Mouse (Mus musculus) frontal cortex, postnatal 25 days (tissue): ENCODE measurements around the gene Gm7980.
"Not testable (repeated sequence)": the region's sequence is repeated elsewhere in the genome, so short reads cannot be mapped to it uniquely, and the experiment has no call there.

Source experiments
- DNase-seq, 2 experiments: peaks; one replicate each; pipeline ENCODE4 v3.0.0; 2022; ENCODE audit warnings: low spot score in 2 of 2

Gene Gm7980

GRCm38 (mm10) chr14:41907190-41907589, at the start of gene Gm7980:
TSS of gene Gm7980 (minus strand) at chr14:41907290.
- DNase-seq = not testable (repeated sequence)

GRCm38 (mm10) chr14:41943695-41944094, 36.6 kb upstream of the Gm7980 start, which contains the start of gene 1700024B05Rik:
TSS of gene 1700024B05Rik (plus strand) at chr14:41943995.
- not testable (repeated sequence) for DNase-seq

GRCm38 (mm10) chr14:41924649-41925048, 17.6 kb upstream of the Gm7980 start, which contains the start of gene 1700049E17Rik1:
TSS of gene 1700049E17Rik1 (plus strand) at chr14:41924949.
- not testable (repeated sequence) for DNase-seq
